Mouse (Mus musculus) thymus, adult 2 months (tissue): ENCODE measurements around the gene G0s2.

ENCODE experiments used
- CTCF ChIP-seq: fragments of 200-500 bp; IDR thresholded peaks from 2 replicates; pipeline ENCODE4 v1.5.1; 2012; ENCODE audit warnings: mild to moderate bottlenecking, control low read depth, low read length, moderate library complexity, borderline replicate concordance; ENCODE audit not compliant: control insufficient read depth, poor library complexity, insufficient read depth; ENCODE audit errors: extremely low read depth
- POLR2A ChIP-seq: fragments of 200-500 bp; IDR thresholded peaks from 2 replicates; pipeline ENCODE4 v1.6.1; 2012; ENCODE audit warnings: mild to moderate bottlenecking, low read length, control low read depth, moderate library complexity; ENCODE audit not compliant: control insufficient read depth, poor library complexity, insufficient read depth; ENCODE audit errors: extremely low read depth

DNA sequence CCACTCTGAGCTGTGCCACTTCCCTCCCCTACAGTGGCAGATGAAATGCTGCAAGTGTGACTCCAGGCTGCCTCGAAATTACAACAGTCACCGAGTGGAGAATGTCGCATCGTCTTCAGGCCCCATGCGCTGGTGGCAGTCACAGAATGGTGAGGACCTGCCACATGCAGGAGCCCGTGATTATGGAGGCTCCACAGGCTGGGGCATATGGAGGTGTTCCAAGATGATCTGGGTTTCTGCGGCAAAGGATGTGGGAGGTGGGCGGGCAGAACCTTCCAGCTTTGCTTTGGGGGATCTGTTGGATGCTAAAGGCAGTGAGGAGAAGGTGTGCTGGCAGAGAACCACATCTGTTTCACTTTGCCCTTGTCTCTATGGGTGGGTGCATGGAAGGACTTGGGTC is 47.4 kb upstream of the G0s2 start:
- TF ChIP-seq CTCF (no peak), POLR2A (no peak)
